18 mouse cellular contexts compared by ENCODE assay signal in genomic region chr10:108710514-108710913, GRCm38 (mm10). TPM values are rescaled to one million over a fixed set of nuclear protein-coding genes. Genes with fewer than 3 reads are reported as not detected.
DNase-seq lines count a peak whose midpoint lies in the region; ATAC-seq and TF ChIP-seq lines count a peak whose summit lies in the region.
"Had no signal": no experiment of that assay in that cellular context is flagged by ENCODE, and none has a peak within 500 bp of the region (broad histone marks: within the 10 kb centered on the region; RNA-seq: fewer than 3 reads in every experiment).

No protein-coding gene starts in this region.

- ATAC-seq in frontal cortex, adult (ENCODE audit: low TSS enrichment): peak; percentile 88
- ATAC-seq in Patski: peak; percentile 67
- peak; percentile 95 for ATAC-seq in forebrain, postnatal 0 days
- ATAC-seq: intestine, embryonic 16.5 days had no signal

- TF ChIP-seq CTCF in Patski (IDR thresholded peaks at IDR 0.05): peak; percentile 17
- TF ChIP-seq CTCF in forebrain, postnatal 0 days (IDR thresholded peaks at IDR 0.05; ENCODE audit: low read depth): no peak

- 0 out of 2 replicates have a peak, but pooled peaks cover 3% of the 10 kb centered on the region for H3K4me1 ChIP-seq in forebrain, postnatal 0 days (ENCODE audit: insufficient read depth)
- H3K4me1 ChIP-seq: heart, embryonic 12.5 days; hindbrain, embryonic 10.5 days; limb, embryonic 13.5 days; midbrain, embryonic 12.5 days had no signal

- CTCF ChIA-PET in Patski (lab: Charles Lee): no interaction called here

- peaks cover 16% of the 10 kb centered on the region for H3K27me3 ChIP-seq in Patski
- H3K27me3 ChIP-seq in forebrain, postnatal 0 days (ENCODE audit: insufficient read depth, low read length): no peaks in the 10 kb centered on the region
- H3K27me3 ChIP-seq: heart, embryonic 12.5 days; limb, embryonic 13.5 days; midbrain, embryonic 12.5 days had no signal

- H3K4me2 ChIP-seq in forebrain, postnatal 0 days (ENCODE audit: low read depth): no peak overlapping the region
- H3K4me2 ChIP-seq: heart, embryonic 12.5 days; limb, embryonic 13.5 days; midbrain, embryonic 12.5 days had no signal

- 48% methylated on average over 5 of the region's 5 CpGs for WGBS in forebrain, postnatal 0 days

- no peak overlapping the region for H3K4me3 ChIP-seq in forebrain, postnatal 0 days (ENCODE audit: low read depth, low read length)
- H3K4me3 ChIP-seq: heart, embryonic 12.5 days; hindbrain, embryonic 10.5 days; limb, embryonic 13.5 days; midbrain, embryonic 12.5 days had no signal

- in situ Hi-C loops in Patski (cut with MboI; ENCODE audit: low pct_unique_long_range_greater_than_20kb): no loop called here

- intact Hi-C loops in left cerebral cortex, postnatal 36 days (cut with DNase I): no loop called here

- POLR2A ChIA-PET in Patski (lab: Charles Lee): interaction anchor here (0.7 to 0.8 kb wide), 2 partner anchors 10 to 1430 kb away, joined by 3 read pairs; no protein-coding TSS in a partner anchor

- no peak for DNase-seq in frontal cortex, postnatal 14 days (ENCODE audit: low spot score in 2 of 2)
- peak; percentile 28 to 55 for DNase-seq in left cerebral cortex, adult 18-20 months (ENCODE audit: low spot score in 2 of 2)
- DNase-seq in left cerebral cortex, postnatal 36 days (ENCODE audit: low spot score in 2 of 2): no peak
- peak; percentile 6 for DNase-seq in Patski (ENCODE audit: low read depth, low spot score)
- DNase-seq in forebrain, postnatal 0 days: peak; percentile 69
- DNase-seq in urinary bladder, postnatal 36 days (ENCODE audit: low spot score in 2 of 2): no peak
- no peak for DNase-seq in spleen, postnatal 14 days (ENCODE audit: low spot score in 2 of 2)
- DNase-seq: cerebellum, adult 11-12 months; gastrocnemius, postnatal 25 days; lung, postnatal 14 days; thymus, postnatal 25 days had no signal

- no peak overlapping the region for H3K27ac ChIP-seq in forebrain, postnatal 0 days (ENCODE audit: low read depth, low read length)
- H3K27ac ChIP-seq: hindbrain, embryonic 10.5 days; limb, embryonic 13.5 days; midbrain, embryonic 12.5 days had no signal

- H3K9ac ChIP-seq in forebrain, postnatal 0 days: no peak overlapping the region
- H3K9ac ChIP-seq: heart, embryonic 12.5 days; limb, embryonic 13.5 days; midbrain, embryonic 12.5 days had no signal

- no peaks in the 10 kb centered on the region for H3K9me3 ChIP-seq in forebrain, postnatal 0 days (ENCODE audit: low read length)
- H3K9me3 ChIP-seq: heart, embryonic 12.5 days; hindbrain, embryonic 10.5 days; limb, embryonic 13.5 days; midbrain, embryonic 12.5 days had no signal

- H3K36me3 ChIP-seq in forebrain, postnatal 0 days (ENCODE audit: insufficient read depth): no peaks in the 10 kb centered on the region
- H3K36me3 ChIP-seq: heart, embryonic 12.5 days; hindbrain, embryonic 10.5 days; limb, embryonic 13.5 days; midbrain, embryonic 12.5 days had no signal

RNA-seq across cellular contexts. Expression of gene Gm5136, which starts 10.6 kb away (rescaled TPM):
- 1 to 10 TPM; 1.8 to 2.5 TPM for total RNA-seq in left cerebral cortex, adult 18-20 months (2021)
- 1 to 10 TPM; 1.1 to 5.6 TPM for total RNA-seq in left cerebral cortex, postnatal 36 days (2021)
- not detected for polyA plus RNA-seq in Patski (2021)
- 0.48 and 2.8 TPM in 2 replicates for total RNA-seq in forebrain, postnatal 0 days (2014; rRNA removed)
- polyA plus RNA-seq in forebrain, postnatal 0 days (2015; fragmentation: Nextera tagmentation; extraction: Ambion mirVana): 0.11 TPM in 1 of 2 replicates, not detected in the other
- total RNA-seq: adrenal gland, postnatal 4 days; gastrocnemius, postnatal 25 days had no signal
- polyA plus RNA-seq: heart, embryonic 12.5 days; hindbrain, embryonic 10.5 days; intestine, embryonic 16.5 days; limb, embryonic 13.5 days; midbrain, embryonic 12.5 days had no signal

Comparison
In these comparisons a context has a peak if more than half of its experiments do, and no peak if none do; other contexts are left out.
1. DNase-seq: peak in left cerebral cortex, adult 18-20 months (2 of 2), Patski (single experiment) and forebrain, postnatal 0 days (single experiment); none in frontal cortex, postnatal 14 days (0 of 2), left cerebral cortex, postnatal 36 days (0 of 2), urinary bladder, postnatal 36 days (0 of 2) and spleen, postnatal 14 days (0 of 2).
2. Peak in every context shown above with its lines, with median percentiles within 50 percentile points of each other: ATAC-seq.